Mouse (Mus musculus): Measurements from ENCODE around the gene B4galt3.
A peak's percentile ranks its signal among the peaks of the same experiment; 100 is the strongest.
"Not testable (repeated sequence)": the region's sequence is repeated elsewhere in the genome, so short reads cannot be mapped to it uniquely, and the experiment has no call there.

The B4galt3 gene

GRCm38 (mm10) chr1:171286517-171286916 lies 16.4 kb downstream of the B4galt3 start:
- peak in 1 of 2 experiments; percentile 38 for DNase-seq

GRCm38 (mm10) chr1:171287136-171288081 lies 17.3 kb downstream of the B4galt3 start, which contains the start of gene Usp21:
Gene Usp21 (minus strand): TSS chr1:171287991.
- DNase-seq: peak; percentile 91 to 94

GRCm38 (mm10) chr1:171288328-171288727 lies 18.2 kb downstream of the B4galt3 start:
- no peak for DNase-seq

- no peak for DNase-seq
Observed at GRCm38 (mm10) chr1:171293351-171293750, 23.2 kb downstream of the B4galt3 start.

DNA sequence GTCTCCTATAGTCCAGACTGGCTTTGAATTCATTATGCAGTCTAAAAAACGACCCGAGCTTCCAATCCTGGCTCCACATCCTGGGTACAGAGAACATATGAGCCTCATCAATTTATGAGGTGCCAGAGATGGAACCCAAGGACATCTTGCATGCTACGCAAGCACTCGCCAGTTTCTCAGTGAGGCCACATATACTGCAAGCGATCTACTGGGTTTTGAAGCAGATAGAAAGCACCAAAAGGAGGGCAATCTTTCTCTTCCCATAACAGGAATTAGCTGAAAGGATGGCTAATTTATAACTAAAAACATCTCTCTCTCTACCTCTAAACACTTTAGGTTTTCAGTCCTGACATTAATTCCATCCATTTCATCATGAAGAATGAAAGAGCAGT lies 23.8 kb downstream of the B4galt3 start:
- DNase-seq: no peak

DNA sequence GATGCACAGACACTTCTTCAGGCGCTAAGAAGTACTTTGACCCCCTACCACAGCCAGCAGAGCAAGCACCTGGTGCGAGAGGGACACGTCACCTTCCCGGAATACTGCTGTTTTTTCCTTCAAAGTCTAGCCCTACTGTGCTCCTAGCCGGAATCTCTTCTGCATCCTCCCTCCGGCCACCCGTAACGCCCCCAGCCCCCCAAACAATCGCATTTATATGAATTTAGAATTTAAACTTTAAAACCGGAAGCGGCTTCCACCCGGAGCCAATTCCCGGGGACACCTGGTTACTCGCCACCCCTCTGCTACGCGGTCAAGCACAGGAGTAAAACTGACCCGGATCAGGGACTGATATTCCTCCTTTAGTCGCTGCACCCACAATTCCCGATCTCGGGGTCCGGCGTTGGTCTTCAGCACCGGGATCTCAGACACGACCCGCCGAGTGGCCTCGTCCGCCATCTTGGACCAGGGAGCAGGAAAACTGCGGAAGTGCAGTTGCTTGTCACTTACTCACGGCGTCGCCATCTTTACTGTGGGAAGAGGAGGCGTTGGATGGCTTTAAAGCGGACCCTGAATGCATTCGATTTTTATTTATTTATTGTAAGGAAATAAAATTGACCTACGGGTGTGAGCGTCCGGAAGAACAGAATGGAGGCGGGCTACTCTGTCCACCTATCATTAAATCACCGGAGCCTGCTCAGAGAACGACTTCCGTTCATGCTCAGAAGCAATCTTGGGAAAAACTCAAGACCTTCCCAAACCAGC lies 24.4 kb downstream of the B4galt3 start, which contains the start of gene Ufc1:
Gene Ufc1, minus strand, starts transcription at position 727 of the 765 bp plus-strand sequence.
- DNase-seq: peak; percentile 80

GRCm38 (mm10) chr1:171295063-171295402 lies 24.9 kb downstream of the B4galt3 start:
- DNase-seq: no peak

GRCm38 (mm10) chr1:171298226-171298625 lies 28.1 kb downstream of the B4galt3 start:
- no peak for DNase-seq

GRCm38 (mm10) chr1:171306157-171306556 lies 36.0 kb downstream of the B4galt3 start:
- not testable (repeated sequence) for DNase-seq

GRCm38 (mm10) chr1:171309321-171309720 lies 39.2 kb downstream of the B4galt3 start:
- DNase-seq: no peak

- no peak for DNase-seq
Observed at GRCm38 (mm10) chr1:171319748-171320147, 49.6 kb downstream of the B4galt3 start.

DNA sequence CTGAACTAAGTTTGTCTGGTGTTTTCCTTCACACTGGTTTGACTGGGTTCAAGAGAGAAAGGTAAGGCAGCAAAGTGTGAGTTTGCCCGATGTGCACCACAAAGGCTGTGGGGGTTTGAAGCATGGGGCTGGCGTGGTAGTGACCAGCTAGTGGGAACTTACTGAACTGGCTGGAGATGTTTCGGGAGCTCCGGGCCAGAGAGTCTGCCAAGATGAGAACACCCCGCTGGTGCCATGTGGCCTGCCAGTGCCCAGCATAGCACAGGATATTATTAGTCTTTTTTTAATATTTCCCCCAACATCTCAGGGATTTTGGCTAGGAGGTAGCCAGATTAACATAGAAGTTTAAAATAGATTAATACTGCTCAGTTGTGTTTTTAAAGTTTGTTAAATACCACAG lies 50.0 kb downstream of the B4galt3 start:
- DNase-seq: no peak

GRCm38 (mm10) chr1:171321415-171321814 lies 51.3 kb downstream of the B4galt3 start:
- DNase-seq: no peak

- DNase-seq: no peak
Observed at GRCm38 (mm10) chr1:171322012-171322411, 51.9 kb downstream of the B4galt3 start.

DNA sequence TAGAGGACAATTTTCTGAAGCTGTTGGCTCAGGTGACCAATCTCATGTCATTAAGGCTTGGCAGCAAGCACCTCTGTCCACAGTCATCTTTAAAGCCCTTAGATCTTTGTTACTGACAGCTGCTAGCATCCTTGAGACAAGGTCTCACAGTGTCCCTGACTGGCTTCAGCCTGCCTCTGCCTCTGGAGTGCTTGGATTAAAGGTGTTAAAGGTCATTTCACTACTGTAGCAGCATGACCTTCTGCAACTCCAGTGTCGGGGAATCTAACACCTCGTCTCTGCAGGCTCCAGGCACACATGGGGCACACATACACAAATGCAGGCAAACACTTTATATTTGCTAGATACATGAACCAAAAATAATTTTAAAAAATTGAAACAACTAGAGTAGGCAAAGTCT lies 55.4 kb downstream of the B4galt3 start:
- no peak for DNase-seq
